Mouse (Mus musculus): Measurements from ENCODE around the gene Iqcf1.

Gene Iqcf1

DNA sequence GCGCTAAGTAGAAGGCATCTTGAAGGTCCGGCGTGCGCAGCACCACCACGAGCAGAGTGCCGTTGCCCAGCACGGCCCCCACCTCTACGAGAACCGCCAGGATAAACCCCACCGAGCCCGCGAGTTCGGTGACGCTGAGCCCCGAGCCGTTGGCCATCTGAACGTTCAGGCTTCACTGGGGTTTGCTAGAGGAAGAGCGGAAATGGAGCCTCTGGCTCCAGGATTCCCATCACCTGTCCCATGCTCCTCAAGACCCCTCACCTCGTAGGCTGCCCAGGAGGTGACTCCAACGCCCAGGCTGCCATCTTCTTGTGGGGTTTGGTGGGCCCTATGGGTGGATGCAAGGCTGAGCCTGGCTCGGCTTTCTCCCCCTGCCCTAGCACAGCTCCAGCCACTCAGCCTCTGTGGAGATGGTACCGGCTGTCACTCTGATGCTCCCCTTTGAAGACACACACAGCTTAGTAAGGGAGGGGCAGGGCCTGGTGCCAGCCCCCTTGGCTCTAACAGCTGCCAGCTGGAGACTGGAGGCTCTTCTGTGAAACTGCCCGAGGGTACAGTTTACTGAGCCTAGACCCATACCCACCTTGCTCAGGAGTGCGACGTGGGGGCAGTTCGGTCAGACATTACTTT is 34.1 kb upstream of the Iqcf1 start, which contains the start of gene Gpr62:
TSS of gene Gpr62 (minus strand) at position 368 of the 630 bp plus-strand sequence.
- no peak for DNase-seq (ENCODE audit: low read depth)

DNA sequence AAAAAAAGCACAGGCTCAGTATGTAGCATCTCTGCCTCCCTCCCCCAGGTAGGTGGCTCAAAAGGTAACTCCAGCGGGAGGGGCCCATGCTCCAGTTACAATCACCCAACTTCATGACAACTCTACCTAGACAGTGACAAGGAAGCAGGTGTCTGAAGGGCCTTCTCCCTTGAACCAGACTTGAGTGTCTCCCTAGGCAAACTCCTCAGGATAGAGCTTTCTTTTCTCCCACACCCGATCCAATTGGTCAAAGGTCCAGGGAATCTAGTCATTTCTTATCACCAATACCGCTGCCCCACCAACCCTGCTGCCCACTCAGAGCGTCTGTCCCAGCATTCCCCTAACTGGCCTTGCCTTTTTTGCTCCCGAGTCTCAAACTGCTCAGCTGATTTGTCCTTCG is 33.0 kb upstream of the Iqcf1 start:
- no peak for DNase-seq (ENCODE audit: low read depth)

DNA sequence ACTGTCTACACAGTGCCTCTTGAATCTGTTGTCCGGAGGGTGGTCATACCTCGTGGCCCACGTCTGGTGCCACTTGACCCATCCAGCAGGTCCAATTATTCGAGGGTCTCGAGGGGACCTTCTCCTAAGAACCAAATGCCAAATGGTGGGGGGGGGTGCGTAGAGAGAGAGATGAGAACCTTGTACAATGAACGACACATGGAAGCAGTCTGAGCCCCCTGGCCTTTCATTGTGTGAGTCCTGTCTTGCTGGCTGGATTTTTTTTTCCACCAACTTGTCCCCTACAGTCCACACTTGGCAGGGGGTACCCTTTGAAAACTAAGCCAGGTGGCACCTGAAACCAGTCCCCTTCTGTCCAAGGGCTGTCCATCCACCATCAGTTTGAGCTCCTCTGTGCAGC is 32.0 kb upstream of the Iqcf1 start:
- DNase-seq (ENCODE audit: low read depth): no peak

DNA sequence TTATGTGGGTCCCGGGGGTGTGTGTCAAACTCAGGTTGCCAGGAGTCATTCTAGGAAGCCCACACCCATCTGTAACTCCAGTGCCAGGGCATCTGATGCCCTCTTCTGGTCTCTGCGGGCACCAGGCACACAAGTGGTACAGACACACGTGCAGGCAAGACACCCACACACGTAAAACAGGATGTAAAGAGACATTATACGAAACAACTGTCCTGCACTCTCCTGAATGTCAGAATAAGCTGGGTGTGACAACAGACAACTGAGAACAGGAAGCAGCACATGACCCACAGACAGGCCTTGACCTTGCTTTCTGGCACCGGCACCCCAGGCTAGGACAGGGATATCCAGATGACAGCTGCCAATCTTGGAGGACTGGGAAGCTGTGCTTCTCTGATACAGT is 30.4 kb upstream of the Iqcf1 start:
- DNase-seq (ENCODE audit: low read depth): peak; percentile 74

DNA sequence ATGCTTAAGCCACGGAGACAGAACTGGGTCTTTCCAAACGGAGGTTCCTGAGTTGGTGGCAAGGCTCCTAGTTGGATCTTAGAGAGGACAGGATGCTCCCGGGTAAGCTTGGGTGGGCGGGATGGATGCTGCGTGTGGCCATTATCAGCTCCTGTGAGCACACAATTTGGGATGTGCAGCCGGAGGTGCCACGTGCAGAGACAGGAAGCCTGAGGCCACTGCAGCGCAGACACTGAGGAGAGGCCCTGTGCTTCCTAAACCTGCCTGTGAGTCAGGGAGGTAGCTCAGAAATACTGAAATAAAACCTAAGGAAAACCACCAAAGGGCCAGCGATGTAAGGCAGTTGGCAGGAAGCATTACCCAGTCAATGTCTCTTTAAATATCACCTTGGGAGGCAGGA is 30.0 kb upstream of the Iqcf1 start:
- DNase-seq (ENCODE audit: low read depth): peak; percentile 64

DNA sequence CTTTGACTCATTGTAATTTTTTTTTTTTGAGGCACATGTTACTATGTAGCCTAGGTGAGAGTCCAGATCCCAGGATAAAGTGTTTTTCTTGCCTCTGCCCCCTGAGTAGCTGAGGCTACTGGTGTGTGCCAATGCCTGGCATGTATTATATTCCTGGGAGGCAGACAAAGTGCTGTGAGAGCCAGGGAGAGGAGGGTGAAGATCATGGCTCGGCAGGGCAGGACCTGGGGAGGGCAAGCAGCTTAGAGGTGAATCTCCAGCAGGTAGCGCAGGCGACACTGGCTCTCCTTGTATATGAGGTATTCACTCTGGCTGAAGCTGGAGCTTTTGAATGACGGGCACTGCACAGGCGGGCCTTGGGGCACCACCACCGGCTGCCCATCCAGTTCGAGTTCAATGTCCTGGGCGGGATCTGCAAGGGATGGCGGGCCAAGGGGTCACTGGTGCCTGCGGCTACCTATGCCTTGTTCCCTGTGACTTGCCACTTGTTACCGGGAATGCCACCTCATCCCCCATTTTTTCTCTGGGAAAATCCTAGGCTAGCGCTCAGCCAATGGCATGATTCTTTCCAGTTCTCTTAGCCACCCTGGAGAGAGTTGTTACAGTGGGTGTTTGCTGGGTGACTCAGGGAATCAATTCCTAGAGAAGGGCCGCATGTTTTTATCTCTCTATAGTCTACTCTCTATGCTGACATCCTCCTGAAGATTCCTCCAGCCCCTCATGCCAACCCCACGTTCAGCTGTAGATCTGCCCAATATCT is 28.6 kb upstream of the Iqcf1 start:
- no peak for DNase-seq (ENCODE audit: low read depth)

DNA sequence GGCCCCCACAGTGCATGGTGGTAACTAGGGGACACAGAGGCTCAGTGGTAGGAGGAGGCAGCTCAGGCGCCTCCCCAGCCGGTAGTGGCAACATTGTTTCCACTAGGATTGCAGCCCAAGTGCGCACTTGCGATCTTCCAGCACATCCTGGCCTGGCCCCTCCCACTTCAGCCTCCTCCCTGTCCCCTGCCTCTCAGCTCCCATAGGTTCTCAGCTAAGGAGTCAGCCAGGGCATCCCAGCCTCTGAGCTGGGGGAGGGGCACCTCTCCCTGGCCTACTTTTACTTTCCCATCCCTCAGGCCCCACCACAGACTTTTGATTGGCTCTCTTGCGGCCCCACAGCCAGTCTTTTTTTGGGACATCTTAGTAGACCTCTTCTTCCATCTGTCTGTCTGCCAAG is 27.9 kb upstream of the Iqcf1 start:
- DNase-seq (ENCODE audit: low read depth): no peak

DNA sequence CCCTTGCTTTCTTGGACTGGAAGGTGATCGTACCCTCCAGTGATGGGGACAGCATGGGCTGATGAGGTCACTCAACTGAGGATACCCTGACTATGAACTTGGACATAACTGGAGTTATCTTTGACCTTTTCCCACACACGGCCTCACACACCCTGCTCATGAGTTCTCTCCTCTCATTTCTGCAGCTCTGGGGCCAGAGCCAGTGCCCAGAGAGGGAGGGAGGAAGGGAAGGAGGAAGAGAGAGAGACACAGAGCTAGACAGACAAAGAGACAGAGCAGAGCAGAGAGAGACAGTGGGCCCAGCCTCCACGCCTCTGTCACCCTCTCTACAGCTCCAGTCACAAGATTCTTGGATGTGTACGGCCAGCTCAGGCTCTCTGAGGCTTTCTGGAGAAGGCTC is 27.4 kb upstream of the Iqcf1 start:
- no peak for DNase-seq (ENCODE audit: low read depth)

DNA sequence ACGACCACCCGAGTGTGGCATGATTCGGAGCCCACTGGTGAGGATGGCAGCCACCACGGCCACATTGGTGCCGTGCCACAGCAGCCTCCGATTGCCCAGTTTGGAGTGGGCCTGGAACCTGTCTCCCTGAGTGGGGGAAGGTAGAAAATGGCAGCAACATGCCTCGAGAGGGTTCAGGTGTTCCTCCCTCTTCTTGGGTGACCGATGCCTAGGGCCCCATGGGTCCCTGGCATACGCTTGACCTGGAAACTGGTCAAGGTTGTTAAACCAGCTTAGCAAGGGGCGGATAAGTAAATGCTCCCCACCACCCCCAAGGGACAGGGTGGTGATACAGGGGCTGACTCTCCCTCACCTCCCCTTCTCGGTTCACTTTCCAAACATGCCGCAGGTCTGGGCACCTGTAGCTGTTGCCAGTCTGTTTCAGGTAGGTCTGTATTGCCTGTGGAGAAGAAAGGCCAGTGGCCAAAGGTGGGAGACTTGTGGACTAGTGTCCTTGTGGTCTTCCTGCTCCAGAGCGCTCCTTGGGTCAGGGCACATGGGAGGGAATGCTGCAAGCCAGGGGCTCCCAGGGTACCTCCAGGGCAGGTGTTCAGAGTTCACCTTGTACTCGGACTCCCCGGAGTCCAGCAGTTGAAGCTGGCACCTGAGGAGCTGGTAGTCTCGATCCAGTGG is 26.6 kb upstream of the Iqcf1 start:
- DNase-seq (ENCODE audit: low read depth): no peak

DNA sequence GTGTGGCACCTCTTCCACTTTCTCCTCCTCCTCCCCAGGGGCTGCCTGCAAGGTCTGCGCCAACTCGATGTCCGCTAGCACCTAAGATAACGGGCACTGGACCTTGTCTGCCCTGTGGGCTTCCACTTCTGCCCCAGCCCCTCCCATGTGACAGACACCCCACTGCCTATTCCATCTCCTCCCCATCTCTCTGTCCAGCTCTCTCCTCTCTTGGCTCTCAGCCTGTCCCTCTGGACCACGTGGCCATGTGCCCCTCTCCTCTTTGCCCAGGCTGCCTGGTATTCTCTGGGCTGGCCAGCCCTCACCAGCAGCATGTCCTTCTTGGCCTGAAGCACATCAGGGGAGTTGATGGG is 26.0 kb upstream of the Iqcf1 start:
- no peak for DNase-seq (ENCODE audit: low read depth)

DNA sequence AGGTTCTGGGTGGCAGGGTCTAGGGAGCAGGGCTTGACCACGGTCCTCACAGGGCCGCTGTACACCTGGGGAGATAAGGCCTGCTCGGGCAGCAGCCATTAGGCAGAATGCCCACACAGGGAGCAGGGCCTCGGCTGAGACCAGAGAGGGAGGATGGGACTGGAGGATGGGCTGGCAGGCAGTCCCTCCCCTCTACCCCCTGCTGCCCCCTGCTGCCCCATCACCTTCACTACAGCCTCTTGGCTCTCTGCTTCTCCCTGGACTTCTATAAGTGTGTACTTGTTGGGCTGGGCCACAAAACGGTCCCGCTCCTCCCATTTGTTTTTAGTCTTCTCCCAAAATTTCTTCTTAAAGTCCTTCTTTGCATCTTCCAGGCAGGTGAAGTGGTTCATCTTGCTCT is 25.3 kb upstream of the Iqcf1 start:
- peak; percentile 91 for DNase-seq (ENCODE audit: low read depth)

DNA sequence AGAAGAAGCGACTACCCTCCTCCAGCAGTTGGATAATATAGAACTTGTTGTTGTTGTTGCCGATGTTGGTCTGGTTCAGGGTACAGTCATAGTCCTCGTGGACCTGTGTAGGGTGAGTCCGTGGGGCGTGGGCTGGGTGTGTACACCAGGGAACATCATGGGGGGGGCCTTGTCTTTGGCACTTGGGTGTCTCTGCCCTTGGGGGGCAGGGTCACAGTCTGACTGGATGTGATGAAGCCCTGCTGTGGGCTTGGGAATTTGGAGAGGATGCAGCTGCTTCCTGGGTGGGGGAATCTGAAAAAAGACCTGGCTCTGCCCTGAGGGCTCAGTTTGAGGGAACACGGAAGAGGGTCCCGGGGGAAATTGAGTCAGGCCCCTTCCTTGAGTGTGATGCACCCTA is 24.7 kb upstream of the Iqcf1 start:
- peak; percentile 50 for DNase-seq (ENCODE audit: low read depth)

DNA sequence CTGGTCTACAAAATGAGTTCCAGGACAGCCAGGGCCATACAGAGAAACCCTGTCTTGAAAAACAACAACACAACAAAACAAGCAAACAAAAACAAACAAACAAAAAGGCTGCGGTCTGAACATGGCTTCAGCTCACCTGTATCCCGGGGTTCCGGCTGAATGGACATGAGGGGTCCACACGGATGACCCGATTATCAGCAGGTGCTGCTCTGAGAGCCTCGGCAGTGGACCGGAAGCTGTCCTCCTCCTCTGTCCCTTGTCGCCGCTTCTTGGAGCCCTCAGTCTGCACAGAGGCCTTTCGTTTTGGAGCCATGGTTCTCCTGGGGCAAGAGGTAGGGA is 24.1 kb upstream of the Iqcf1 start, which contains the start of gene Rrp9:
TSS of gene Rrp9 (plus strand) at position 301 of the 339 bp plus-strand sequence.
- DNase-seq (ENCODE audit: low read depth): no peak

DNA sequence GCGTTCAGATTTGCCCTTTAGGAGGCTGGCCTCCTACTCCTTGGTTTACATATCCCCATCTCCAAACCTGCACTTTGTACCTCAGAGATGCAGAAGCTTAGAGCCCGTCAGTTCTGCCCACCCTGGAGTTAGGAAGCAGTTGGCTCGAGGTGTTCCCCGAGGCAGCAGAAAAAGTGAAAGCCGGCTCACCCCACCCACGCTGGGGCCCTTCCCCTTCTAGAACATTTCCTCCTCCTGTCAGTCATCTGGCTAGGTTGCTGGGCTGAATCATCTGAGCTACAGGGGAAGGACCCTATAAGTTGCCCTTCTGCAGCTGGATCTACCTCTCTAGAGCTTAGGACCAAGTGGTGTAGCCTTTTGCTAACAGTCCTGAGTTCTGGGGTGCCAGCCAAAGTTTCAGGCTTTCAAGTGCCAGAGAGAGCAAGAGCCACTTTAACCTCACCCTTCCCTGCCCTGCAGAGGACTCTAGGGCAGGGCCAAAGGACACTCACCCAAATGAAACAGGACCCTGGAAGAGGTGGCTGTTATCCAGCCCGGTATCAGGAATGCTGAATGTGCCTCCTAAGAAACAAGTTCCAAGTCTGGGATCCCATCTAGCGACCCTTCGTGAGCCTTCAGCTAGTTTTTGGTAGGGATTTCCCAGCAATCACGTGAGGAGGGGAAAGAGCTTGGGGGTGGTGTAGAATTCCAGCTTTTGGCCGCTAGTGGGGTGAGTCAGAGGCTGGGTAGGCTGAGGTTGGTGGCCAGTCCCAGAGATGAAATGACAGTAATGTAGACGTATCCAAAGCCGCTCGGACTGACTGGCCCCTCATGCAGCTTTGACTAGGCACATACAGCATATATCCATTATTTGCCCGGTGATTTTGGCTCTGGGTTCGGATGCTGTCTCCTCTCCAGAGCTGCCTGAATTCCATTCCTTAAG is 23.5 kb upstream of the Iqcf1 start:
- peak; percentile 83 for DNase-seq (ENCODE audit: low read depth)

DNA sequence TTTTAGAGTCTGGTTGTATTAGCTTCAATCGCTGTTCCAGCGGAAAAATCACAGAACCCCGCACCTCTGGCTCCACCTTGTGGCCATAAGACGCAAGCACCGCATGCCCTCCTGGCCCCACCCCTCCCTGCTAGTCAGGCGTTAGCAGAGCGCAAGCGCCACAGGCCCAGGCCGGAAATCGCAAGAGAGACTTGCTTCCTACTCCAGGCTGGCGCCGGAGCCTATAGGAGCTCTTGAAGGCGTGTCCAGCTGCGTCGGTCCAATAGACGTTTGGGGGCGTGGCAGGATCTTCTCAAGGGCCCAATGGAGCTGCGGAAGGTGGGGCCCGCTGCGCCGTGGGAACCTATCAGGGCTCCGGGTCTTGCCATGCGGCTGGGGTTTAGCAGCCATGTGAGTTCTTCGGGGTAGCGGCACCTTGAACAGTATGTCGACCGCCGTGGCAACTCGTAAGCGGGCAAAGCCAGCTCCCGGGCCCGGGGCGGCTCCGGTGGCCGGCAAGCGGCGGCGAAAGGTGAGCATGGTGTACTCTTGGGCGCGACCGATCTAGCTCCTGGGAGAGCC is 22.8 kb upstream of the Iqcf1 start, which contains the start of gene Parp3:
TSS of gene Parp3 (minus strand) at position 26 of the 561 bp plus-strand sequence.
- DNase-seq (ENCODE audit: low read depth): peak; percentile 100

DNA sequence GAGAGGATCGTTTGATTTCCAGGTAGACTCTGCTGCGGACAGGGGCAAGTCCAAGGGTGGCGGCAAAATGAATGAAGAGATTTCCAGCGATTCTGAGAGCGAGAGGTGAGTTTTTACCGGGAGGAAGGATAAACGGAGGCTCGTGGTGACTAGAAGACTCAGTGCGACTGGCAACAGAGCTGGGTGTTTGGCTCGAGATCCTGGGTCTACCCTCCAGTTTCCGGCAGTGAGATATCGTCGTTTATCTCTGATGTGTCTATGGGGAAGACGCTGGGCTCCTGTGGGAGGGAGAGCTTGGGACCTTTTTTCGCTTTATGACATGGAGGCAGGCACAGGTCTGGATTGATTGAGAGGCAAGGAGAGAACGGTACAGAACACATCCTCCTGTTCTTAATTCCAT is 22.1 kb upstream of the Iqcf1 start:
- DNase-seq (ENCODE audit: low read depth): peak; percentile 18

DNA sequence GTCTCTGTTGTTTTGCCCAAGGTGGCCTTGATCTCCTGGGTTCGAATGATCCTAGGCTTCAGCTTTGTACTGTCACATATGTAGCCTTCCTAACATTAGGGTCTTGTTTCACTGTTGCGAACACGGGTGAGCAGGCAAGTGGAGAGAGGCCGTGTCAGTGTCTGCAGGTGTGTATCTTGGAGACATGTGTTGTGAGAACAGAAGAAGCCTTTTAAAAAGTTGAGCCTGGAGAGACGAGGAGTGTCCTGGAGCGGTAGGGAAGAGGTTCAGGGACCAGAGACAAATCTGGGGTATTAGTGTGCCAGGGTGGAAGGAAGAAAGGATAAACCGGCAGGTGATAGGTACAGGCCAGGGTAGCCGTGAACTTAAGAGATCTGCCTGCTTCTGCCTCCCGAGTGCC is 21.7 kb upstream of the Iqcf1 start:
- no peak for DNase-seq (ENCODE audit: low read depth)

DNA sequence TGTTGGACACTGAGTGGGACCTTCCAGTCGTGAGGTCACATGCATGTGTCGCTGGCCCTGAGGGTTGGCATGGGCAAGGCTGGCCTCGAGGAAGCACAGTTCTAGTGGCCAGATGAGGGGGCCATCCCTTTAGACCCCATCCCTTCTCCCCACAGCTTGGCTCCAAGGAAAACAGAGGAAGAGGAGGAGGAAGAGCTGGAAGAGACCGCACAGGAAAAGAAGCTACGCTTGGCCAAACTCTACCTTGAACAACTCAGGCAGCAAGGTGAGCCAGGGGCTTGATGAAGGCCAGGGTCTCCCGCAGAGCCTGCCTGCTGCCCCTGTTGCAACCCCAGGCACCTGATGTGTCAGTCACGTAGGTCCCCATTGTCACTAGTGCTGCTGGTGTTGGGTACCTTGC is 19.2 kb upstream of the Iqcf1 start:
- DNase-seq (ENCODE audit: low read depth): no peak

DNA sequence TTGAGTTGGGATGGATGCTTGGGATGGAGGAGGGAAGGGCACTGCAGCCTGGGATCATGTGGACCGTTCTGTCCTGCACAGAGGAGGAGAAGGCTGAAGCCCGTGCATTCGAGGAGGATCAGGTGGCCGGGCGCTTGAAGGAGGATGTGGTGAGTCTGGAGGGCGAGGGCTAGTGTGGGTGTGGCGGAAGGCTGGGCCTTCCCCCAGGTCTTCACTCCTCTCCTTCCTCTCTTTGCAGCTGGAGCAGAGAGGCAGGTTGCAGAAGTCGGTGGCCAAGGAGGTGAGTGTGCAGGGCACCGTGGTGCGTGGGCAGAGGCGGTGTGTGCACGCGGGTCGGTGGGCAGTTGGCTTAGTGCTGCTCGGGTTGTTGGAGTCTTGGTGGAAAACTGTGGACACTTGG is 18.7 kb upstream of the Iqcf1 start:
- peak; percentile 50 for DNase-seq (ENCODE audit: low read depth)

DNA sequence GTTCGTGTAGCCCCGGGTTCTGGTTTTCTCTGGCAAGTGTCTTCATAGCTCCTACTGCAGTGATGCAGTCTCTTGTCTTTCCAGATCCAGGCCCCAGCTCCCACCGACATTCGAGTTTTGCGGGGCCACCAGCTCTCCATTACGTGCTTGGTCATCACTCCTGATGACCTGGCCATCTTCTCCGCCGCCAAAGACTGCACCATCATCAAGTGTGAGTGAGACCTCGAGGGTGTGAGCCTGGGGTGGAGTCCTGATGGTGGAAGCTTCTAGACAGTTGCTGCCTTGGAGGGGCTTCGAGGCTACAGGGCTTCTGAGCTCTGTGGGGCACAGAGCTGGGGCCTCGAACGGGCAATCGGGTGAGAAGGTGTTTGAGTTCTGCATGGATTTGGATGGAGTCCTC is 18.1 kb upstream of the Iqcf1 start:
- DNase-seq (ENCODE audit: low read depth): no peak

DNA sequence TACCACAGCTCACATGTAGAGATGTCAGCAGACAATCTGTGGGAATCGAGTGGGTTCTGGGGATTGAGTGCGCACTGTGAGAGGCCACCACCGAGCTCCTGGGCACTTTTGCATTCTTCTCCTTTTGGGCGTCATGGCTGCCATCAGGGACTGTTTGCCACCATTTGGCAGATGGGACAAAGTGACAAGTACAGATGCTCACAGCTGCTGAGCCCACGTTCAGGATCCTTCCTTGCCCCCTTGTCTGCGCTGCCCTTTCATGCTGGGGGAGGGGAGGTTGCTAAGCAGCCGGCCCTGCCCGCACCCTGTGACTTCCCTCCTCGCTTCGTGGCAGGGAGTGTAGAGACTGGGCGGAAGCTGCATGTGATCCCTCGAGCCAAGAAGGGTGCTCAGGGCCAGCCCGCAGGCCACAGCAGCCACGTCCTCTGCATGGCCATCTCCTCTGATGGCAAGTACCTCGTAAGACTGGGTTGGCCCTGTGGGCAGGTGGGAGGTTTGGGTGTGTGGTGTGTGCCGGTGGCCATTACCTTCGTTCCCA is 17.1 kb upstream of the Iqcf1 start:
- no peak for DNase-seq (ENCODE audit: low read depth)

DNA sequence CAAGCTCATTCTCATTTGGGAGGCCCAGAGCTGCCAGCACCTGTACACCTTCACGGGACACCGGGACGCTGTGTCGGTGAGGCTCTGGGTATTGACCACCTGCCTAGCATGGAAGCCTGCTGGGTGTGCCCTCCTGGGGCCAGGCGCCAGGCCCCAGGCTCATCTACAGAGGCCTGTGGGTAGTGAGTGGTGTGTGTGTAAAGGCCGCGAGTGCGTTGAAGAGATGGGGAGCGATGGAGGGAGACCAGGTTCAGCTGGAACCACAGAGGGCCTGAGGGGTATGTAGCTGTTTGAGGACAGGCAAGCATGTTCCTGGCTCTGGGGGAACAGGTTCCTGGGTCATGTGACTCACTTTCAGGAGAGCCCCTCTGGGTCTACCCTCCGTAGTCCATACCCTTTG is 16.6 kb upstream of the Iqcf1 start:
- DNase-seq (ENCODE audit: low read depth): no peak
